Mouse (Mus musculus) cerebellum, adult 2 months (tissue): ENCODE measurements around the gene Micall1.

Experiments
- CTCF ChIP-seq: fragments of 200-500 bp; IDR thresholded peaks from 2 replicates; pipeline ENCODE4 v1.5.1; 2011; ENCODE audit warnings: low read depth, mild to moderate bottlenecking, control low read depth, low read length, moderate library complexity, borderline replicate concordance; ENCODE audit not compliant: insufficient read depth
- POLR2A ChIP-seq: fragments of 200-500 bp; IDR thresholded peaks from 2 replicates; pipeline ENCODE4 v1.6.1; 2011; ENCODE audit warnings: low read length, control low read depth, borderline replicate concordance; ENCODE audit not compliant: insufficient read depth

GRCm38 (mm10) chr15:79123751-79124150 is 15.1 kb downstream of the Micall1 start:
- no peak for TF ChIP-seq CTCF
- TF ChIP-seq POLR2A = no peak
